Mouse (Mus musculus) c-Kit-positive CD71-positive TER-119-negative erythroid progenitor cells, embryonic 14.5 days (primary cell): ENCODE measurements around the gene Gls.

Source experiments
- DNase-seq: peaks from one replicate; pipeline ENCODE4 v3.0.0-alpha.2; 2013; ENCODE audit warnings: low read depth

Gene Gls

DNA sequence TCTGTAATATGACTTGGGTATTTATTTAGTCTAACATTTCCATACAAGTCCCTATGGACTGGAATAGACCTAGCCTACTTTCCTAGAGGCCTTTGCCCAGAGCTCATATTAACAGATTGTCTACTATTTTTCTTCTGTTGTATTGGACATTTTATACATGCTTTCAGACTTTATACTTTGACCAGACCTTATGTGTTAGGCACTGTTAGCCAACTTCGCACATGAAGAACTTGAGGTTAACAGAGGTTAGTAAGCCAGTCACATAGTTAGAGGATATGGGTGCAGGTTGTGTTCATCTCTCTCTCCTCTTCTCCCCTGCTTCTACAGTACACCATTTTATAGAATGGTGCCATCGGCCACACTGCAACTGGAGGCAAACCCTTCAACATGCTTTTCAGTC is 75.0 kb downstream of the Gls start:
- DNase-seq, result no peak

DNA sequence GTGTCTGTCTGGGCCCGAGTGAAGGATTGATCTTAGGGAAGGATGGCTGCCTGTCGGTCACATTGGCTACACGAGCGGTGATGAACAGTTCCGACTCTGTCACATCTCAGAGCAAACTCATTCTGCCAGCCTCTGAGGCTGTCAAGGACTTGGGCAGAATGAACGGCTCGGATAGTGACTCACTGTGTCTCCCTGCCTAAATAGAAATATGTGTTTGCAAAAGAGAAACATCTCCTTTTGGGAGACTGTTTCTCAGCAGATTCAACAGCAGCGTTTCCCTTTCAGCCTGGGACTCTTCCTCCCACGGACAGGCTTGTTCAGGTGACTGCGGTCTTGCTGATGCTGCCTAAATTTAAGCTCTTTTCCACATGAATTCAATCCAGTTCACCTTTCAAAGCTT is 76.7 kb downstream of the Gls start:
- DNase-seq, result no peak

DNA sequence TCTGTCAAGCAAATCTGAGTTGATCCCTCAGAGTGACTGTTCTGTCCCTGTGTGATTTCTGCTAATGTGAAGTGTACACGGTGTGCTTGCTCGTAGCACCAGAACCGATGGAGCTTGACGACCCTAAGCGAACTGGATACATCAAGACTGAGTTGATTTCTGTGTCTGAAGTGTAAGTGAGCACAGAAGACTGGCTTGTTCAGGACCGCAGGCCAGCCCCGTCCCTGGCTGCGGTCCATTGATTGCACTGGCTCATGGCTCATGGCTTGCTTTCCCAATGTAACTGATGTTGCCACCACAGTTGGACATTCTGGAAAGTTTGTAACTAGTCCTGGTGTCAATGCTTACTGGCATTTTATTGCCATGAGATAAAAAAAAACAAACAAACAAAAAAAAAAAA is 78.1 kb downstream of the Gls start:
- no peak for DNase-seq

DNA sequence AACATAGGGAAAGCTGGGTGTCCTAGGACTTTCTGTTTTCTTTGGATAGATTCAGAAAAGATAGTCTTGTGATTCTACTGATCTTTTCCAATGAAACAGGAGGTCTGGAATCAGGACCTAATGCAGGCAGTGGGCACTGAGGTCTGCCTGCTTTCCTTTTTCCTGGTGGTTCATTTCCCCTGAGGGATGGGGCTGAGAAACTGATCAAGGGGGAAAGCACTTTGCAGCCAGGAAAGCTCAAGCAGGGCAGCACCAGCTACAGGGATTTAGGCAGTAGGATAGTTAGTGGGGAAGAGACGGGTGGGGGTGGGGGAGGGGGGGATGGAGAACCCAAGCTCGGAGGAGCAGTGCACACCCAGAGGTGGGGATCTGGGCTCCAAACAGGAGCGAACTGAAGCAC is 80.1 kb downstream of the Gls start:
- DNase-seq, result no peak

DNA sequence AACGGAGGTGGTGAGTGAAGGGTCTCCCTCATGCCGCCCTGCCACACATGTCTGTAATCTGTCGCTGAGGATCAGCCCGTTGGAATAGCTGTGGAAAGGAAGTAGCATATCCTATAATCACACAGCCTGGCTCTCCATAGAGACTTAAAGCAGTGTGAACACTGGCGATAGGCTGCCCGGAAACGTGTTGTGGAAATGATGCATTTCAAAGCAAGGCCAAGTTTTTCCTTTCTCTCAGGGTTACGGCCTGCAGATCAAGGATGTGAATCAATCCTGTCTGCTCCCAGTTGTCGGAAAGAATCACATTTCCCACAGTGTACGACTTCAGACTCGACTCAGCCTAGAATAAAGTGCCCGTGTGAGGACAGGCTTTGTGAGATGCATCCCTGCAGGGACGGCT is 80.7 kb downstream of the Gls start:
- no peak for DNase-seq

DNA sequence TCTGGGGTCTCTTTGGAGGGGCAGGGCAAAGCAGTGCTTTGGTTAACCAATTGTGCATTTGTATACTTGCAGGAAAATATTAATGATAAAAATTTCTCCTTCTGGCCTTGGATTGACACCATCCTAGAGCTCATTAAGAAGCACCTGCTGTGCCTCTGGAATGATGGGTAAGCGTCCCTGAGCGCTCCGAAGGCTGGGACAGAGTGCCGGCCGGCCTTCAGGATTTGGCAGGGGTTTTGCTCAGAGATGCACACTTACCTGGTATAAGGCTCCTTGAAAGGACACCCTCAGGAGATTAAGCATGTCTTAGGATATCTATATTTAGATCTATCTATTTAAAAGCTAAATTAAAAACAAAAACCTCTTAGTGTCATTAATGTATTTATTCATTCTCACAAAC is 81.9 kb downstream of the Gls start:
- DNase-seq, result no peak

DNA sequence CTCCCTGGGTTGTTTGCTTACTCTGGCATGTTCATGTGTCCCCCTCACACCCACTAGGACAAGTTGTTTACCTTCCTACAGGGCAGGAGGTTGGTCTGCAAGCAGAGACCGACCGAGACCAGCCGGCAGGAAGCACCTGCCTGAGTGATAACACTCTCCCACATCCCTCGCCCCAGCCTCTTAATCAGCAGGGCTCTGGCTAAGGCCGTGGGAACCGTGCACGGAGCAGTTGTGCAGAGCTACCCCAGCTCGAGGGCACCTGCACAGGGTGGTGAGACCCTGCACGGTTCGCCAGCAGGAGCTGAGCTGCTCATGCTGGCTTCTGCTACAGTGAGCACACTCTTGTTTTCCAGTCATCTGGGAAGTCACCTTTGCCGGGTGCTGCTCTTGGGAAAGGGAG is 82.4 kb downstream of the Gls start:
- no peak for DNase-seq

DNA sequence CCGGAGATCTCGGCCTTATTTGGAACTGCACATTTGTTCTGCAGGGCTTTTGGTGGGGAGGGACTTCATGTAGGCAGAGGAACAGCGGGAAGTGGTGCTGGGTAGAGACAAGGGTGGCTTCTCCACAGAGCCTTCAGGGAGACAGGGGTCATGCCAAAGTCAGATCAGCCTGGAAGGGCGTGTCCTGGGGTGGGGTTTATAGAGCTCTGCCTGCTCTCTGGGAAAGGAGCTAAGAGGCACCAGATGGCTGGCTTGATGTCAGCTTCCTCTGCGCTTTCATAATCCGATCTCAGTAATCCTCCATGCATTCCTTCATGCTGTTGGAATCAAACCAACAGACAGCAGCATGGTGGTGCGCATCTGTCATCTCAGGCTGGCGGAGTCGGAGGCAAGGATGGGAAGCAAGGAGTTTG is 83.1 kb downstream of the Gls start:
- DNase-seq, result no peak

DNA sequence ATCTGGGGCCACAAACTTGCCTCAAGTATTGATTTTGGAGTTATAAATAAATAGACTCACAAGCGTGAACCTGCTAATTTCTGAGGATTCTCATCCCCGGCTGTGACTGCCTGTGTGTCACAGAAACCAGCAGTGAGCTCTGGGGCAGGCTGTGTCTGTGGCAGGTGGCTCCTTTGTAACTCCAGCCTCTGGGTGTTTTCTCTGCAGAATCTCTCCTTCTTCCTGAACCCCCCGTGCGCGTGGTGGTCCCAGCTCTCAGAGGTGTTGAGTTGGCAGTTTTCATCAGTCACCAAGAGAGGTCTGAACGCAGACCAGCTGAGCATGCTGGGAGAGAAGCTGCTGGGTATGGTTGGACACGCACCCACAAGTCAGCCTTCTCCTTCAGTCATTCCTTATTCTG is 84.3 kb downstream of the Gls start:
- no peak for DNase-seq

DNA sequence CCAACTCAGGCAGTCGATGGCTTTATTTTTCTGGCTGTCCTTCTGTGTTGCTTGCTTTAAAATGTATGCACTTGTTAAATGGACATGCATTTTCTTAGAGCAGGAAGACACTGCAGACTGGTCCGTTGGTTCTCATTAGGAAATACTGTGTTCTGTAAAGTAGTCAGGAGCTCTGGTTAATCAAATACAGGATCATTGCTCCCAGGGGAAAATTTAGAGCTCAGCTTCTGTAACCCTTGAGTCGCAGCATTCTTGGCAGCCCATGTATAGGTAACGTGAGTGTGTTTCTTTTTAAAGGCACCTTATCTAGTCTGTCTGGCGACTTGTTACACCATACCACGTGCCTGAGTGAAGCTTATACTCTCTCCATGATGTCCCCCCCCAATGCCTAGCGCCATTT is 84.9 kb downstream of the Gls start:
- no peak for DNase-seq

DNA sequence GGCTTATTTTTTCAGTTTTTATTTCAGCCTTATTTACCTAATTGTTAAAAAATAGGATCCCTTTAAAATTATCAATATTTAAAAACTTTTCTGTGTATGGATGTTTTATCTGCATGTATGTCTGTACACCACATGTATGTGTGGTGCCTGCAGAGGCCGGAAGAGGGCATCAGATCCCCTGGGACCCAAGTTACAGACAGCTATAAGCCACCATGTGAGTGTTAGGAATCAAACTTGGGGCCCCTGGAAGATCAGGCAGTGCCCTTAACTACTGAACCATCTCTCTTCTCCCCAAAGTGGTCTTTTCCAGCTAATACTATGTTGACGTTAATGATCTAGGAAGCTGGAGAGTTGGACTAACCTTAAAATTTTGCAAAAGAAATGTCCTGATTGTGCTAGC is 85.6 kb downstream of the Gls start:
- DNase-seq, result no peak

DNA sequence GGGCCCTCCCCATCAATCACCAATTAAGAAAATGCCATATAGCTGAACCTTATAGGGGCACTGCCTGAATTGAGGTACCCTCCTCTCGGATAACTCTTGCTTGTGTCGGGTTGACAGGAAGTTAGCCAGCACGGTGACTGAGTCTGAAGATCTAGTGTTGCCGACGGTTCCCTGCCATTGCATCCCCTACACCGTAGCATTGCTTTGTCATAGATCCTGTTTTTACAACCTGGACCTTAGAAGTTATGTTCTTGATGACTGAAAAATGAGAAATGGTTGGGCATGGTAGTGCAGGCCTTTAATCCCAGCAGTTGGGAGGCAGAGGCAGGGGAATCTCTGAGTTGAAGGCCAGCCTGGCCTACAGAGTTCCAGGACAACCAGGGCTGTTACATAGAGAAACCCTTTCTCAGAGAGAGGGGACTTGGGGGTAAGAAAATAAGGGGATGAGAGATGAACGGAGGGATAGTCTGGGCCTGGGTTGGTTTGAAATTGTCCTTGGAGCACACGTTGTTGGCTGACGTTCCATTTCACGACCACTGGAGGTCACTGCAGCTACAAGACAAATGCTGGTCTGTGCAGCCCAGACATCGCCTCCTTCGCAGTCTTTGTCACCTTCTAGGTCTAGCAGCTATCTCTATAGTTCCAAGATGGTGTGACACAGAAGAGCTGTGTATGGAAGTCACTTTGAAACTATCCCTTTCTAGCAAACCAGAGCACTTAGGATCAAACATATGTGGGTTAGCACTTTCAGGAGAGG is 86.6 kb downstream of the Gls start:
- no peak for DNase-seq

DNA sequence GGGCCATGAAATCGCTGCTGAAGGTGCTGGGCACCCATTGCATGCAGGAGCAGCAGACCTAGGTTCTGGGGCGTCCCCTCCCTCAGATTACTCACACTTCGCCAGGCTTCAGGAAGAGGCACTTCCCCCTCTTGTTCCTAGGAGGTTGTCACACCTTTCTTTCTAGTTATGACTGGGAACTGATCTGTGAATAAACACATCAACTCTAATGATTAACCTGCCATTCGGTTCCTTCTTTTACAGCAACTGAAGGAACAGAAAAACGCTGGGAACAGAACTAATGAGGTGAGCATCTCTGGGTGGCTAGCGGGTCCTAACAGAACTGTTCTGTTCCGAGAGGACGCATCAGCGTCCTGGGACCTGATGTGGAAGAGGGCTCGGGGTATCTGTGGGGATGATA is 88.1 kb downstream of the Gls start:
- no peak for DNase-seq

DNA sequence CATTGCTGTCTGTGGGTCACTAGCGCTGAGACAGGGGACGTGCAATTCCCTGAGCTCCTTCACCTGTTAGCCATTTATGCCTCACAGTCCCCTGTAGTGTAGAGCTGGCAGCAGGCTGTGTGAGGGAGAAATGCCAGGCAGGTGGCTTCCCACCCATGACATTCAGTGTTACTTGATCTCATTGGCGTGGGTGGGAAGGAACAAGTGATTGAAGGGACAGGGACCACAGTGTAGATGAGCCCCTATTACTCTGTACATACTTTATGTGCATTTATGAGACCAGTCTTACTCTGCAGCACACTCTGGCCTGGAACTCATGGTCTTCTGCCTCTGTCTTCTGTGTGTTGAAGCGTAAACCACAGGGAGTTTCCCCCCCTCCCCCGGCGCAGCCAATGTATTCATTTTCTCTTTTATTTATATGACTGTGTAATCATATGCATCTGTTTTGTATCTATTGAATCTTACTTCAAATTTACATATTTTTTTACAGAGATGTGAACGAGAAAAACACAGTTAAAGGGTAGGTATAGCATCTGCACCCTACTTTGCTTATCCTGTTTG is 89.4 kb downstream of the Gls start:
- no peak for DNase-seq

DNA sequence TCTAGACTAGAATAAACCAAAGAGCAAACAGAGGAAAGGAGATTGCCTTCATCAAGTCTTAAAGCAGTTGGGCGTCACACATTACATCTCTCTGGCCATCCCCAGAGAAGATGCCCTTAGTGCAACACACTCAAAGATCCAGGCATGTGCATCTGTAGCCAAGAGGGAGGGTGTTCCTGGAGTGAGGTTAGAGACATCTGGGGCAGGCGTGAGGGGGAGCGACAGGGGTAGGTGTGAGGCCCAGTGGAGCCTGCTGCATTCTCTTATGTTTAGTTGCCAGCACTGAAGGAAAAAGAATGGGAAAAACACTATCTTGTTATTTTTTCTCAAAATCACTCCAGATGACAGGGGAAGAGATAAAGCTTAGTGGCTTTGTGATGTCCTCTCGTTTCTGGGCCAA is 89.8 kb downstream of the Gls start:
- no peak for DNase-seq

DNA sequence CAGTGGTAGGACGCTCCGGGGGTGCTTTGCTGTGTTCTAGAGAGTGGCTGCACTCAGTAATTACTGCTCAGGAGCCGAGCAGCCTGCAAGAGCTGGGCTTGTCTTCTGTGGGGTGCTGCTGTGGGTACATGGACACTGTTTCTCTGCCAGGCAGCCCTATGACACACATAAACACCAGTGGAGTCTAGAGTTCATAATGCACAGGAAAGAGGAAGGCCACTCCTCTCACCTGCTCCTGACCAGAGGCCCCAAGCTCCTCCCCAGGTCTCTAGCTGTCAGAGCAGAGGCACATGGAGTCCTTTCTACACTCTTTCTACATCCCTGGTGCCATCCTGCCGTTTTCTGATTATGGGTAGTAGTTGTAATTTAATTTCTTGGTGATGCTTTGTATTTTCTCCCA is 90.9 kb downstream of the Gls start:
- no peak for DNase-seq

DNA sequence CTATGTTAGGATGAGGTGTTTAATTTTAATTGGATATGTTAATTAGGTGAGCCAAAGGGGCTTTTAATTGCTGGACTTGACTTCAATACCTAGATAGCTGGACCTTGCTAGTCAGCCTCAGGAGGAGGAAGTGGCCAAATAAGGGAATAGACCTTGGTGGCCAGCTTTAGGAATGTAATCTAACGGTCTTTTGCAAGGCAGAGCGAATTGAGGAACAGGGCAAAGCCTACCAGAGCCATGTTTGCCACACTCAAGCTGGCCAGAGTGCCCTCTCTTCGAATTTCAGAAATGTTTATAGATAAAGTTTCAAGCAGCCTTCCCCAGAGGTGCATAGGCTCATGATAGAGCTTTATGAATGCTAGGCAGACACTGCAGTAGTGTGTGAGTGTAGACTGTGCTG is 91.5 kb downstream of the Gls start:
- no peak for DNase-seq

DNA sequence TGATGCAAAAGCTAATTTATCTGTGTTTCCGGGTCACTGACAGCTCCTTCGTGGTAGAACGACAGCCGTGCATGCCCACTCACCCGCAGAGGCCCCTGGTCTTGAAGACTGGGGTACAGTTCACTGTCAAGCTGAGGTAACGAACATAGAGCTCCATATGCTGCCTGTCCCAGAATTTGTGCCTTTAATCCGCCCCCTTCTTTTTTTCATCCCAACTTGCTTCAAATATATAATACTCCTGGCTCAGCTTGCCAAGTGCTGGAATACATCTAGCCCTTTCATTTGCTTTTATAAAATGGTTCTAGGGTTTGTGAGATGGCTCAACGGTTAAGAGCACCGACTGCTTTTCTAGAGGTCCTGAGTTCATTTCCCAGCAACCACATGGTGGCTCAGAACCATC is 92.5 kb downstream of the Gls start:
- DNase-seq, result no peak

DNA sequence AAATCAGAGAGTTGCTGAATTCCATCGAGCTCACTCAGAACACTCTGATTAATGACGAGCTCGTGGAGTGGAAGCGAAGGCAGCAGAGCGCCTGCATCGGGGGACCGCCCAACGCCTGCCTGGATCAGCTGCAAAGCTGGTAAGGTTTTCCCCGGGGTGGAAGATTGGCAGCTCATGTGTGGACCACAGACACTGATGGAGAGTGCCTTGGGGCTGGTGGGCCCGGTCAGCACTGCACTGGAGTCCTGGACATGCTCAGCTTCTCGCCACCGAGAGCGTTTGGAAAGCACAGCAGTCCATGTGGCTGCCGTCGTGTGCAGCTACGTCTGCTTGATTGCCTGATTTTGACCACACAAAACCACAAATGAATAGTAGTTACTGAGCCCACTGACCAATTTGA is 95.7 kb downstream of the Gls start:
- DNase-seq, result no peak

DNA sequence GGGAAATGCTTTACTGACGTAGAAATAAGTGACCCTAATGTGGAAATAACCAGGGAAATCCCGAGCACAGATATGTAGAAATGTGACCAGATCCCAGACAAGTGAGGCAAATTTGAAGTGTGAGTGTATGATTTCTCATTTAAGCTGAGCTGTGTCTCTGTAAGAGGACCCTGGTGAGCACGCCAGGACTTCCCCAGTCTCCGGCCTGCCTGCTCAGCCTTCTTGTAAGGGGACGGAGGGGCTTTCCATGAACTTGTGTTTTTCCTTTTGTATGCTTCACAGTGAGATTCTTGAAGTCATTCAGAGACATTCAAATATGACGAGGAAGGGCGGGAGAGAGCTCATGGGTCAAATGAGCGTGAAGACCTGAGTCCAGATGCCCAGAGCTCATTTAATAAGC is 99.8 kb downstream of the Gls start:
- no peak for DNase-seq

DNA sequence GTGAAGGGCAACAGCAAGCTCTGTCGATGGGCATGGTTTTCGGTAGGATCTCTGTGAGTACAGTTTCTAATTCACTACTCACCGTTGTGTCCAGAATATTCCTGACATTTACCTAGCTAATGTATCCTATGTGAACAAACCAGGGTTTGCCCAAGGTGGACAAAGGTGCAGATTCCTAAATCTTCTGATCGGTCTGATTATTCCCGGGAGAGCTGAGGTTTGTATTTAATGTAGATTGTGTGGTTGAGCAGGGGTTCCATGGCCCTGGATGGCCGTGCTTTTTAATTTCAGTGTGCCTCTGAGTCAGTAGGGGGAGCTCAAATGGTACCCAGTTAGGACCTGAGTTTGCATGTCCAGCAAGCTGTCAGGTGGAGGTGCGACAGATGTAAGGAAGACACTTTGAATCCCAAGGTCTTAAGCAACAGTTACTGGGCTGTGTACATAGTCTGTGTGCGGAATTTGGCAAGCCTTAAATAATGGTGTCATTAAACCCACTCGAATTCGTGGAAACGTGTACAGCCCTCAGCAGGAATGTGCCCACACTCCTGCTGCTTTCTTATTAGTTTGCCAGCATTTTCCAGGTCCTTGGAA is 101.2 kb downstream of the Gls start:
- no peak for DNase-seq

DNA sequence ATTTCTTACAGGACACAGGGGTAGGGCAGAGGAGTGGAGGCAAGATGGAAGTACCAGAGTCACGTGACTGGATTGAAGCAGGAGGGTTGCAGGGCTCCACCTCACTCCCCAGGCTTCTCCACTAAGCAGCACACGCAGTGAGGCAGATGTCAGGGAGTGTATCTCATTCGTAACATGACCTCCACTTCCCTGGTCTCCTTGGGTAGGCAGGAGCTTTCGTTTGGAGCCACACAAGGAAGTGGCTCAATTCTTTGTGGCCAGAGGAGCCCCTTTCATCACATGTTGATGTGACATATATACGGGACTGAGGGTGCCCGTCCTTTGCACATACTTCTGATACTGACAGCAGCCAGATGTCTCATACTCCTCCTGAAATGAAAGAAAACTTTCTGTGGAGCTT is 103.2 kb downstream of the Gls start:
- no peak for DNase-seq

DNA sequence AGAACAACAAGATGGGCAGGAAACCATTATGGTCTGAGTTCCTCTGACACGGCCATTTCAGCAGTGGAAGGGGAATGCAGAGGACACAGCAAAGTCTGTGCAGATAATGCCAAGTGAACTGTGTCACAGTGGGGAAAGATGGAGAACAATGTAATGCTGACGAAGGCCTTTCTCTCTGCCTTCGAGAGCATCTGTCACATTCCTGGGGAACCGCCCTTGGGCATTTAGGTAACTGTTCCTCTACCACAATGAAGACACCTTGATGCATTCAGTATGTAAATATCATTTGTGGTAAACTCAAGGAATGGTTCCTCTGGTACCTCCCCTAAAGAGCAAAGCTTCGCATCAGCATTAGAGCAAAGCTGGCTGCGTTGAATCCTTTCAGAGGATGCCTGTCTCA is 105.7 kb downstream of the Gls start:
- no peak for DNase-seq

DNA sequence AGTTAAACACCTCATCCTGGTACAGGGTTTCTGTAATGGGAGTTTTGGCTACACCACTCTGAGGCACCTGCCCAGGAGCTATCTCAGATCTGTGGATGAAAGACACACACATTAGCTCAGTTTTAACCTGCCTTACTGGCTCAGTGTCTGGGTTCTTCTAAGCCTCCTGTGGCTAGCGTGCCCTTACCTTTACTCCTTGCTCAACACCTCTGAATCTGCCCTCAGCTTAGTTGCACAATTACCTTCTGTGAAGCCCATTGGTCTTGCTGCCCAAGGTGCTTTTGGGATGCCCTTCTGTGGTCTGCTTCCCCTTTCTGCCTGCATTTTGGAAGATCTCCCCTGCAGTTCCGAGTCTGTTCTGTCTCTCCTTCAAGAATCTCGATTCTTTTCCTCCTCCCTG is 108.2 kb downstream of the Gls start:
- DNase-seq, result no peak
